Mouse (Mus musculus): ENCODE measurements at regions not wholly inside any gene's neighbourhood (a gene's known extent, or its start where the extent isn't known, plus 50 kb on each side); places are given as distances from the start of the nearest gene placed in this dataset.

DNA sequence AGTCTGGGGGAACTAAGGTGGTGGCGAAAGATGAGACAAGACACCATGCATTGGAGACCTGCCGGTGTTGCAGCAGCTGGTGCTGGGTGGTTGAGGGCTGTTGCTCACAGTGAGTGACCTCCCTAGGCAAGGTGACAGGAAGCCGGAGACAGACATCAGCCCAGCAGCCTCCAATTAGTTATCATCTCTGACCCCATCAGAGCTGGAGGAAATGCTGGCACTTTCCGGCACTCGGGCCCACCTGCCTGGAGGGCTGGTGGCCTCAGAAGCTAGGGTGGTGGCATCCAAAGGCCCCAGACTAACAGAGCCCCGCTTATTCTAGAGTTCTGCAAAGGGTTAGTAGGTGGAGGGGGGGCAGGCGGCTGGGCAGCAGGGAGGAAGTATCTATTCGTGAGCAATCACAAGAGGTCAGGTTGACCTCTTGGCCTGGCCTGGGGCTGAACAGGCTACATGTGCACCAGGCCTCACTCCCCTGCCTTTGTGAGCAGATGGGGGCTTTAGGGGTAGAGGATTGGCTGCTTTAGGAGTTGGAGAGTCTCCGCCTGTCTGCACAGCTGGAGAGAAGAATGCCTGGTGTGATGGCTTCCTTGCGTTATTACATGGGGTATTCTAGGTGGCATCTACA is 427.0 kb downstream of the Med13l start:
- Histone ChIP-seq H3K27ac (ENCODE audit: control insufficient read depth, insufficient read depth, low read depth, low read length) (no peak overlapping the region), H3K36me3 (ENCODE audit: control insufficient read depth, insufficient read depth, low read length) (no peaks in the 10 kb centered on the region), H3K4me1 (ENCODE audit: control insufficient read depth, insufficient read depth, low read length) (no peaks in the 10 kb centered on the region; the same call in 1 of the 2 replicates), H3K27me3 (ENCODE audit: control insufficient read depth, insufficient read depth, low read length) (no peaks in the 10 kb centered on the region), H3K4me3 (ENCODE audit: control insufficient read depth, low read depth, low read length) (no peak overlapping the region)
- no peak for TF ChIP-seq CTCF (IDR thresholded peaks at IDR 0.05; ENCODE audit: control insufficient read depth, insufficient read depth, insufficient replicate concordance, low read depth, low read length)
- TF ChIP-seq POLR2A (IDR thresholded peaks at IDR 0.05; ENCODE audit: control insufficient read depth, low read depth, low read length): no peak

DNA sequence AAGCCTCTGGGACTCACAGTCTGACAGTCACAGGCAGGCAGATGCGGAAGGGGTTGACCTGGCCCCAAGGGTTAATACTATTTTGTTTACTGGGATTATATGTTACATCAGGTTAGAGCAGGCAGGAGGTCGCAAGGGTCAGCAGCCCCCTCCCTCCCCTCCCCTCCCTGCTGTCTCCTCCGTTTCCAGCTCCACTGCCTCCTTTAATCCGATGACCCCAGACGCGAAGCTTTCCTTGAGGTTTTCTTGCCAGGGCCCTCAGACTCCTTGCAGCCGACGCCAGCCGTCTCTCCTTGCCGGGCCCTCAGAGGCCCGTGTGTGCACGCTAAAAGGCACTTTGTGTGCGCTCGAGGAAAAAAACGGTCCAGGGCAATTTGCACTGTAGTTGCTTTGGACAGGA is 438.6 kb downstream of the Med13l start:
- H3K27ac ChIP-seq (ENCODE audit: control insufficient read depth, insufficient read depth, low read depth, low read length): no peak overlapping the region
- TF ChIP-seq CTCF (IDR thresholded peaks at IDR 0.05; ENCODE audit: control insufficient read depth, insufficient read depth, insufficient replicate concordance, low read depth, low read length) (no peak), POLR2A (IDR thresholded peaks at IDR 0.05; ENCODE audit: control insufficient read depth, low read depth, low read length) (no peak)
- H3K36me3 ChIP-seq (ENCODE audit: control insufficient read depth, insufficient read depth, low read length): no peaks in the 10 kb centered on the region
- H3K4me3 ChIP-seq (ENCODE audit: control insufficient read depth, low read depth, low read length): no peak overlapping the region
- no peaks in the 10 kb centered on the region for H3K27me3 ChIP-seq (ENCODE audit: control insufficient read depth, insufficient read depth, low read length)
- H3K4me1 ChIP-seq (ENCODE audit: control insufficient read depth, insufficient read depth, low read length): peaks cover 4% of the 10 kb centered on the region; the same call in 1 of the 2 replicates

DNA sequence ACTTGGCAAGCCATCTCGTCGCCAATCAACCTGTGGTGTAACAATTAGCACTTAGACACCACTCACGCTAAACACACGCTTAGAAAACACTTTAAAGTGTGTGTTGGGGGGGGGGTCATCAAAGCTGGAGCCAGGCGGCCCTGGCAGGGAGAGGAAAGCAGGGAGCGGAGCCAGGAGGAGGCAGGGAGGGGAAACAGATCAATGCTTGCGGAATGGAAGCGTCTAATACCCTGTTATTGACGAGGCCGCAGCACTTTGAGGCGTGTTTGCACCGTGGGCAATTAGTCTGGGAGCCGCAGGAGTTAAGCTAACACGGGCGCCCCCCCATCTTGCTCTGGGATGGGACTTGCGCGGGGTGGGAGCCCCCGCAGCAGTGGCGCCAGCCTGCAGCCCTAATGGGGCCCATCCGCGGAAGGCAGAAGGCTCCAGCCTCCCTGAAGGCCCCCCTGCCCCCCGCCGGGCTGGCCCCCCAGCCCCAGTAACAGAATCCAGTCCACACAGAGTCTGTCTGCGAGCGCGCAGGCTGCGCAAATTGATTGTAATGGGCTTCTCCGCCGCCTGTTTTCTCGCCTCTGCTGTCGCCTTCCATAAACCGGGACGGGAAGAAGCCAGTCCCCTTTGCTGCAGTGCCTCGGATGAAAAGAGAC is 445.5 kb downstream of the Med13l start:
- no peak overlapping the region for H3K27ac ChIP-seq (ENCODE audit: control insufficient read depth, insufficient read depth, low read depth, low read length)
- H3K27me3 ChIP-seq (ENCODE audit: control insufficient read depth, insufficient read depth, low read length): no peaks in the 10 kb centered on the region
- peak overlapping the region; percentile 27 for H3K4me3 ChIP-seq (ENCODE audit: control insufficient read depth, low read depth, low read length)
- TF ChIP-seq POLR2A (IDR thresholded peaks at IDR 0.05; ENCODE audit: control insufficient read depth, low read depth, low read length) (no peak), CTCF (IDR thresholded peaks at IDR 0.05; ENCODE audit: control insufficient read depth, insufficient read depth, insufficient replicate concordance, low read depth, low read length) (no peak)
- no peaks in the 10 kb centered on the region for H3K36me3 ChIP-seq (ENCODE audit: control insufficient read depth, insufficient read depth, low read length)
- H3K4me1 ChIP-seq (ENCODE audit: control insufficient read depth, insufficient read depth, low read length): peaks cover 5% of the 10 kb centered on the region

DNA sequence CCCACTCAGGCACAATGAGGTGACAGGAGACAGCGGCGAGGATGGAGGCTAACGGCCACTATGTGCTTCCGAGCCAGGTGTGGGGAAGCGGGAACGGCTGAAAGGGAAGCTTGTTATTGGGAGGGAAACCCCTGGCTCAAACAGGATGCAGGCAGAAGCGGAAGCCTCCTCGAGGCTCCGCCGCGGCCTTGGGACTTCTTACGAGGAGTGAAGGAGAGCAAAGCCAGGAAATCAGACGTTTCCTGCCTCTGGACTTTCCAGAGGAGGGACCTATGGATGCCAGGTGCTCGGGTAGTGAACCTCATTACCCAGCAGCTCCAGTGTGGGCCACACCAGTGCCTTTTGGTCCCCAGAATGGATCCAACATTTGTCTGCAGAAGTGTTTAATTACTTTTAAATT is 449.6 kb downstream of the Med13l start:
- H3K36me3 ChIP-seq (ENCODE audit: control insufficient read depth, insufficient read depth, low read length): no peaks in the 10 kb centered on the region
- no peak overlapping the region for H3K4me3 ChIP-seq (ENCODE audit: control insufficient read depth, low read depth, low read length)
- H3K27me3 ChIP-seq (ENCODE audit: control insufficient read depth, insufficient read depth, low read length): no peaks in the 10 kb centered on the region
- no peak for TF ChIP-seq POLR2A (IDR thresholded peaks at IDR 0.05; ENCODE audit: control insufficient read depth, low read depth, low read length)
- TF ChIP-seq CTCF (IDR thresholded peaks at IDR 0.05; ENCODE audit: control insufficient read depth, insufficient read depth, insufficient replicate concordance, low read depth, low read length): no peak
- H3K27ac ChIP-seq (ENCODE audit: control insufficient read depth, insufficient read depth, low read depth, low read length): no peak overlapping the region
- H3K4me1 ChIP-seq (ENCODE audit: control insufficient read depth, insufficient read depth, low read length): peaks cover 5% of the 10 kb centered on the region

DNA sequence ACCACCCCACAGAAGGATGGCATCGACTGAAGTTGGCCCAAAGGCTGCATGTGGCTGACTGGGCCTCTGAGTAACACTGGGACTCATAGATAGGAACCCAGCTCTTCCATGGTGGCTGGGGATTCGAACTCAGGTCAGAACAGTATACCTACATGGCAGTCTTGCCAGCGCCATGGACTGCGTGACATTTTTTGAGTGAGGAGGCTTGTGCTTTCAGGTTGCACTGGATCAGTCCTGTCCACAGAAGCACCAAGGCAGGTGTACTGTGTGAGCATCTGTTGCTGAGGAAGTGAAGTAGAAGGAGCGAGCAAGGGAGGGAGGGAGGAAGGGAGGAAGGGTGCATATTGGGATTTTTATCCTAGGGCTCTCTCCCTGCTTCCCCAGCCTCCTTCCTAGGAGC is 454.7 kb downstream of the Med13l start:
- no peaks in the 10 kb centered on the region for H3K27me3 ChIP-seq (ENCODE audit: control insufficient read depth, insufficient read depth, low read length)
- H3K4me3 ChIP-seq (ENCODE audit: control insufficient read depth, low read depth, low read length): no peak overlapping the region
- H3K4me1 ChIP-seq (ENCODE audit: control insufficient read depth, insufficient read depth, low read length): no peaks in the 10 kb centered on the region
- TF ChIP-seq POLR2A (IDR thresholded peaks at IDR 0.05; ENCODE audit: control insufficient read depth, low read depth, low read length) (no peak), CTCF (IDR thresholded peaks at IDR 0.05; ENCODE audit: control insufficient read depth, insufficient read depth, insufficient replicate concordance, low read depth, low read length) (no peak)
- H3K36me3 ChIP-seq (ENCODE audit: control insufficient read depth, insufficient read depth, low read length): no peaks in the 10 kb centered on the region
- no peak overlapping the region for H3K27ac ChIP-seq (ENCODE audit: control insufficient read depth, insufficient read depth, low read depth, low read length)

DNA sequence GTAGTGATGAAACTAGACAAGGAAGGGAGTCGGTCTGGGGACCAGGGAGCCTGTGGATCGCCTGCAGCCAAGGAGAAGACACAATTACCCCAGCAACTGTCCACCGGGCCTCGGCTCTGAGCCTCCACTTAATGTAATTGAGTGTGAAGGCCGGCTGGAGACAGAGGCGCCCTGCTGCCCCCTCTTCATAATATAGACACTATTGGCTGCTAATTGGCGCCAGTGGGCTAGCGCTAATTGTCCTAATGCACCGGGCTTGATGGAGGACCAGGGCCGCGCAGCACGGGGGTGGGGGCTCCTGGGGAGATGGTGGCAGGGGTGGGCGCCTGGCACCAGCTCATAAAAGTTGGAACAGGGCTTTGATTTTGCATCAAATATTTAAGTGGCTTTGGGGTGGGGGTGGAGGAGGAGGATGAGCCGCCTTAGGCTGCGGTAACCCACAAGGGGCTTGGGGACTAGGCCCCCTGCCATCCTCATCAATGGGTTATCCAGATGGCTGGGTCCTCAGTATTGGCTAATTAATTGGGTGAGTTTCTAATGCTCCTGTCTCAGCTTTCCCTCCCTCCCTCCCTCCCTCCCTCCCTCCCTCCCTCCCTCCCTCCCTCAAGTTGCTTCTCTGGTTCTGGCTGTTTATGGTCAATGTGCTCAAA is 455.3 kb downstream of the Med13l start:
- Histone ChIP-seq H3K4me3 (ENCODE audit: control insufficient read depth, low read depth, low read length) (no peak overlapping the region), H3K4me1 (ENCODE audit: control insufficient read depth, insufficient read depth, low read length) (no peaks in the 10 kb centered on the region), H3K27me3 (ENCODE audit: control insufficient read depth, insufficient read depth, low read length) (no peaks in the 10 kb centered on the region), H3K36me3 (ENCODE audit: control insufficient read depth, insufficient read depth, low read length) (no peaks in the 10 kb centered on the region), H3K27ac (ENCODE audit: control insufficient read depth, insufficient read depth, low read depth, low read length) (no peak overlapping the region)
- TF ChIP-seq CTCF (IDR thresholded peaks at IDR 0.05; ENCODE audit: control insufficient read depth, insufficient read depth, insufficient replicate concordance, low read depth, low read length) (no peak), POLR2A (IDR thresholded peaks at IDR 0.05; ENCODE audit: control insufficient read depth, low read depth, low read length) (no peak)

GRCm38 (mm10) chr5:119016420-119016819 is 455.9 kb downstream of the Med13l start:
- H3K27ac ChIP-seq (ENCODE audit: control insufficient read depth, insufficient read depth, low read depth, low read length): no peak overlapping the region
- TF ChIP-seq CTCF (IDR thresholded peaks at IDR 0.05; ENCODE audit: control insufficient read depth, insufficient read depth, insufficient replicate concordance, low read depth, low read length): no peak
- no peak for TF ChIP-seq POLR2A (IDR thresholded peaks at IDR 0.05; ENCODE audit: control insufficient read depth, low read depth, low read length)

More at GRCm38 (mm10) chr5:119016420-119016819, 455.9 kb downstream of the Med13l start:
- H3K27me3 ChIP-seq (ENCODE audit: control insufficient read depth, insufficient read depth, low read length): no peaks in the 10 kb centered on the region
- no peaks in the 10 kb centered on the region for H3K36me3 ChIP-seq (ENCODE audit: control insufficient read depth, insufficient read depth, low read length)
- no peak overlapping the region for H3K4me3 ChIP-seq (ENCODE audit: control insufficient read depth, low read depth, low read length)
- no peaks in the 10 kb centered on the region for H3K4me1 ChIP-seq (ENCODE audit: control insufficient read depth, insufficient read depth, low read length)
